Mouse (Mus musculus) bone marrow, adult 2 months (tissue): ENCODE measurements around the gene Slc6a6.

Experiments
- CTCF ChIP-seq: fragments of 200-500 bp; IDR thresholded peaks from 2 replicates; pipeline ENCODE4 v1.5.1; 2011; ENCODE audit warnings: low read length, control low read depth; ENCODE audit not compliant: control insufficient read depth, insufficient read depth
- POLR2A ChIP-seq: fragments of 200-500 bp; IDR thresholded peaks from 2 replicates; pipeline ENCODE4 v1.6.1; 2011; ENCODE audit warnings: low read depth, mild to moderate bottlenecking, control low read depth, low read length, borderline replicate concordance; ENCODE audit not compliant: control insufficient read depth

- TF ChIP-seq POLR2A (no peak), CTCF (no peak)
These were observed 34.8 kb downstream of the Slc6a6 start for GRCm38 (mm10) chr6:91718603-91719002.
